Mouse (Mus musculus) liver, embryonic 15.5 days (tissue): ENCODE measurements around the gene Rfx1. TPM values are rescaled to one million over a fixed set of nuclear protein-coding genes. Genes with fewer than 3 reads are reported as not detected.

Experiments used
- ATAC-seq: fragments of 200-750 bp; cut with Nextera tagmentation; 2 replicates; pipeline ENCODE4 v1.8.0; 2017; ENCODE audit warnings: moderate number of reproducible peaks, mild to moderate bottlenecking, moderate library complexity; ENCODE audit not compliant: insufficient read depth
- H3K27ac ChIP-seq: fragments of 300-500 bp; sonication (generic); replicated peaks from 2 replicates; pipeline ENCODE4 v1.5.1; 2015; ENCODE audit warnings: mild to moderate bottlenecking, inconsistent platforms
- H3K27me3 ChIP-seq: fragments of 300-500 bp; sonication (generic); 2 replicates; pipeline ENCODE4 v1.6.1; 2015; ENCODE audit warnings: mild to moderate bottlenecking, inconsistent platforms
- H3K36me3 ChIP-seq: fragments of 300-500 bp; sonication (generic); replicated peaks from 2 replicates; pipeline ENCODE4 v1.6.1; 2015; ENCODE audit warnings: moderate library complexity, mild to moderate bottlenecking, inconsistent platforms
- H3K4me1 ChIP-seq: fragments of 300-500 bp; sonication (generic); replicated peaks from 2 replicates; pipeline ENCODE4 v1.6.1; 2015; ENCODE audit warnings: inconsistent platforms
- H3K4me2 ChIP-seq: fragments of 300-500 bp; sonication (generic); 2 replicates; pipeline ENCODE4 v1.6.1; 2015; ENCODE audit warnings: moderate library complexity, mild to moderate bottlenecking, inconsistent platforms
- H3K4me3 ChIP-seq: fragments of 300-500 bp; sonication (generic); replicated peaks from 2 replicates; pipeline ENCODE4 v1.5.1; 2015; ENCODE audit warnings: mild to moderate bottlenecking, inconsistent platforms
- H3K9ac ChIP-seq: fragments of 300-500 bp; sonication (generic); 2 replicates; pipeline ENCODE4 v1.6.1; 2015; ENCODE audit warnings: moderate library complexity, mild to moderate bottlenecking, inconsistent platforms
- H3K9me3 ChIP-seq: fragments of 300-500 bp; sonication (generic); replicated peaks from 2 replicates; pipeline ENCODE4 v1.6.1; 2016; ENCODE audit warnings: inconsistent platforms
- WGBS: fragments of 180-500 bp; shearing (Covaris S2); methylation state at CpG from one replicate; pipeline ENCODE4 v1.1.7; 2015; ENCODE audit warnings: mixed read lengths; ENCODE audit not compliant: insufficient replicate concordance; 5-methylcytosine and 5-hydroxymethylcytosine counted together
- polyA plus RNA-seq: library from polyadenylated mRNA; unstranded; fragments of >200 nt; fragmentation: Nextera tagmentation; extraction: Ambion mirVana; gene quantifications from 2 replicates; pipeline ENCODE4 v1.2.1, GENCODE M21; 2015

The Rfx1 gene
- polyA plus RNA-seq, 1 experiment from 2014 or later, result 2.4 TPM

DNA sequence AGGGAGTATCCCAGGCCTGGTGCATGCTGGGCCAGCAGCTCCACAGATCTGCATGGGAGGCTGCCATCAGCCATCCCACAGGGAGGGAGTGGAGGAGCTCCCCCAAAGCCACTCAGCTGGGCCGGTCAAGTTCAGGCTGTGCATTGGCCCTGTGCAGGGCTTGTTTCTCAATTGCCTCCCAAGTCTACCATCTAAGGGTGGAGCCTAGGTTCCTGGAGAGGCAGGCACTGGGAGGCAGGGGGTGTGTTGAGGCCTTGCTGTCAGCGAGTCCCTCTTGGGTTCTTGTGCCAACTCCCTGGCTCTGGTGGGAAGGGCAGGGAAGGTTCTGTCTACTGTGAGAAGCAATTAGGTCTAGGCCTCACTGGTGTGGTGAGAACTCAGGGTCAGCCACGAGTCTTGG lies 5.3 kb downstream of the Rfx1 start:
- Histone ChIP-seq H3K4me3 (no peak overlapping the region), H3K4me1 (peaks cover 51% of the 10 kb centered on the region), H3K27me3 (no peaks in the 10 kb centered on the region), H3K9ac (no peak overlapping the region), H3K27ac (no peak overlapping the region), H3K36me3 (no peaks in the 10 kb centered on the region), H3K9me3 (no peaks in the 10 kb centered on the region), H3K4me2 (no peak overlapping the region)
- 48% methylated on average over 3 of the region's 3 CpGs for WGBS
- no peak for ATAC-seq

- H3K4me1 ChIP-seq, result peaks cover 51% of the 10 kb centered on the region
- no peak overlapping the region for H3K4me2 ChIP-seq
- ATAC-seq, result no peak
- no peak overlapping the region for H3K27ac ChIP-seq
- no peak overlapping the region for H3K4me3 ChIP-seq
- no peak overlapping the region for H3K9ac ChIP-seq
- no peaks in the 10 kb centered on the region for H3K27me3 ChIP-seq
- 81% methylated on average over 10 of the region's 10 CpGs for WGBS
- H3K36me3 ChIP-seq, result no peaks in the 10 kb centered on the region
- H3K9me3 ChIP-seq, result no peaks in the 10 kb centered on the region
Observed at GRCm38 (mm10) chr8:84072321-84072720, 5.7 kb downstream of the Rfx1 start.

DNA sequence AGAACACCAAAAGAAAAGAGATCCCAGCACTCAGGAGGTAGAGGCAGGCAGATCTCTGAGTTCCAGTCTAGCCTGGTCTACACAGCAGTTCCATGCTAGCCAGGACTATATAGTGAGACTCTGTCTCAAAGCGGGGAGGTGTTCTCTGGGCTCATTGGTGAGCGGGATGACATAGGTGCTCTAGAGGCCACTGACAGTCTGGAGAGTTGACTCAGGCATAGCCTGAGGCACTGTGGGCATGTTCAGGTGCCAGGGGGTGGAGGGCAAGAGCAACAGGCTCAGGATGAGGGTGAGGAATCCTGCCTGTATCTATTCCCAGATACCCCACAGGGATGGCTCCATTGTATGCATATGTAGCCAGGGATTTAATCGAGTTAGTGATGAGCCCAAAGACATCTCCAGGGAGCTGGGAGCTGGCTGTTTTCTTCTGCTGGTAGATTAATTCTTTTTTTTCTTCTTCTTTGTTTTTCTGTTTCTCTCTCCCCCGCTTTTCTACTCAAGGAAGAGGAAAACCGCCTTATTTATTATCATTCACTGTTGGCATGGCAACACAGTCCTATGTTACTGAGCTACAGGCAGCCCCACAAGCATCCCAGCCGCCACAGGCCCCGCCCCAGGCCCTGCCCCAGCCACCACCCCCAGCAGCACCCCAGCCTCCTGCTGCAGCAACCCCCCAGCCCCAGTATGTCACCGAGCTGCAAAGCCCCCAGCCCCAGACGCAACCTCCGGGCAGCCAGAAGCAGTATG lies 6.8 kb downstream of the Rfx1 start:
- Histone ChIP-seq H3K9ac (no peak overlapping the region), H3K36me3 (no peaks in the 10 kb centered on the region), H3K4me3 (no peak overlapping the region), H3K27ac (no peak overlapping the region), H3K4me1 (peaks cover 40% of the 10 kb centered on the region), H3K27me3 (no peaks in the 10 kb centered on the region), H3K9me3 (no peaks in the 10 kb centered on the region), H3K4me2 (no peak overlapping the region)
- WGBS, result 65% methylated on average over 10 of the region's 10 CpGs
- ATAC-seq, result no peak

DNA sequence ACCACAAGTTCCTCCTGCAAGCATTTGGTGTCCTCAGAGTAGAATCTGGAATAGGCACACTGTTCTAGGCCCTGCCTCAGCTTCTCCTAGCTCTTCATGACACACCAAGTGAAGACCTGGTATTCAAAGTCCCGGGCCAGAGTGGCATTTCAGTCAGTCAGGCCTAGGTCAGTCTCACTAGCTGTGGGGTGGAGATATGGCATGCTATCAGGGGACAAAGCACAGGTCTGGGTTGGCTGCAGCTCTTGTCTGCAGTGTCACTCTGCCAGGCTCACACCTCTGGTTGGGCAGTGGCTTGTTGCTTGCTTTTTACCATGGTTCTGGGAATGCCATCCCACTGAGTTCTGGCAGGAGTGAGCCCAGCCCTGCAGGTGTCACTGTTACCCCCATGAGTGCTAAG lies 9.8 kb downstream of the Rfx1 start:
- Histone ChIP-seq H3K9me3 (no peaks in the 10 kb centered on the region), H3K27me3 (no peaks in the 10 kb centered on the region), H3K36me3 (peaks cover 19% of the 10 kb centered on the region), H3K4me3 (no peak overlapping the region), H3K9ac (no peak overlapping the region), H3K27ac (no peak overlapping the region), H3K4me2 (no peak overlapping the region), H3K4me1 (peaks cover 11% of the 10 kb centered on the region; the same call in 1 of the 2 replicates)
- 41% methylated on average over 1 of the region's 1 CpGs for WGBS
- no peak for ATAC-seq

DNA sequence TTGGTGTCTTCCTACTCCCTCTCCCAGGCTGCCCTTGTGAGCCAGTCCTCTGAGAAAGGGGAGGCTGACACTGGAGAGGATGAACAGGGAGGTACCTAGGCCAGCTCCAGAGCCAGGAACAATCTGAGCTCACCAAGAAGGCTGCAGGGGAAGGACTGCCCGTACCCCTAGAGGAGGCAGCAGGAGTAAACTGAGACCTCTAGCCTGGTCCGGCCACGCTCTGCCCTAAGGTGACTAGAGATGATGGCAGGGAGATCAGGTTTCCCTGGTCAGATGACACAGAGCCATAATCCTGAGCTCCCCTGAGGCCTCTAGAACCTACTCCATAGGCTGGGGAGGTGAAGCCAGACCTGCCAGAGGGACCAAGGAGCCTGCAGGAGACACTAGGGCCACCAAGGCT lies 10.2 kb downstream of the Rfx1 start:
- Histone ChIP-seq H3K4me1 (0 out of 2 replicates have a peak, but pooled peaks cover 7% of the 10 kb centered on the region), H3K27me3 (no peaks in the 10 kb centered on the region), H3K4me2 (no peak overlapping the region), H3K36me3 (peaks cover 20% of the 10 kb centered on the region), H3K9ac (no peak overlapping the region), H3K9me3 (no peaks in the 10 kb centered on the region), H3K4me3 (no peak overlapping the region), H3K27ac (no peak overlapping the region)
- ATAC-seq, result no peak
- 85% methylated on average over 3 of the region's 3 CpGs for WGBS

GRCm38 (mm10) chr8:84079206-84079605 lies 12.6 kb downstream of the Rfx1 start:
- H3K36me3 ChIP-seq, result peaks cover 43% of the 10 kb centered on the region
- H3K4me1 ChIP-seq, result peaks cover 13% of the 10 kb centered on the region; the same call in 1 of the 2 replicates
- 63% methylated on average over 5 of the region's 5 CpGs for WGBS
- H3K27ac ChIP-seq, result no peak overlapping the region
- no peaks in the 10 kb centered on the region for H3K27me3 ChIP-seq
- H3K4me2 ChIP-seq, result no peak overlapping the region
- no peaks in the 10 kb centered on the region for H3K9me3 ChIP-seq
- ATAC-seq, result no peak
- no peak overlapping the region for H3K4me3 ChIP-seq
- no peak overlapping the region for H3K9ac ChIP-seq

DNA sequence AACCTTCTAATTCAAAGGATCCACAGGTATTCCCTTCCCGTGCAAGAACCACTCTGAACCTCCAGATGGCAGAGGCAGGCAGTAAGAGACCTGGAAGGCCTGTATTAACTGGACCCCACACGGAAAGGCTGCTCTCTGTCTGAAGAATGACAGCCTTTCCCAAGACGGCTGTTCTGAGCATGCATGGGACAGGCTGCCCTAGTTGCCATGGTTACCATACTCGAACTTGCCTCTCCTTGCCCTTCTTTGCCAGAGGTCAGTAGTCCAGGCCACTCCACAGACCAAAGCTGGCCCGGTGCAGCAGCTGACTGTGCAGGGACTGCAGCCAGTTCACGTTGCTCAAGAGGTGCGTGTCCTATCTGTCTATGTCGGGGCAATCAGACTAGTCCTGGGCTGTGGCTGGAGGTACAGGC lies 17.2 kb downstream of the Rfx1 start:
- H3K9me3 ChIP-seq, result no peaks in the 10 kb centered on the region
- no peaks in the 10 kb centered on the region for H3K27me3 ChIP-seq
- 62% methylated on average over 8 of the region's 8 CpGs for WGBS
- H3K36me3 ChIP-seq, result peaks cover 60% of the 10 kb centered on the region
- peak; percentile 66 for ATAC-seq
- H3K27ac ChIP-seq, result no peak overlapping the region
- H3K4me1 ChIP-seq, result peaks cover 9% of the 10 kb centered on the region; the same call in 1 of the 2 replicates
- no peak overlapping the region for H3K4me3 ChIP-seq
- no peak overlapping the region for H3K9ac ChIP-seq
- no peak overlapping the region for H3K4me2 ChIP-seq

DNA sequence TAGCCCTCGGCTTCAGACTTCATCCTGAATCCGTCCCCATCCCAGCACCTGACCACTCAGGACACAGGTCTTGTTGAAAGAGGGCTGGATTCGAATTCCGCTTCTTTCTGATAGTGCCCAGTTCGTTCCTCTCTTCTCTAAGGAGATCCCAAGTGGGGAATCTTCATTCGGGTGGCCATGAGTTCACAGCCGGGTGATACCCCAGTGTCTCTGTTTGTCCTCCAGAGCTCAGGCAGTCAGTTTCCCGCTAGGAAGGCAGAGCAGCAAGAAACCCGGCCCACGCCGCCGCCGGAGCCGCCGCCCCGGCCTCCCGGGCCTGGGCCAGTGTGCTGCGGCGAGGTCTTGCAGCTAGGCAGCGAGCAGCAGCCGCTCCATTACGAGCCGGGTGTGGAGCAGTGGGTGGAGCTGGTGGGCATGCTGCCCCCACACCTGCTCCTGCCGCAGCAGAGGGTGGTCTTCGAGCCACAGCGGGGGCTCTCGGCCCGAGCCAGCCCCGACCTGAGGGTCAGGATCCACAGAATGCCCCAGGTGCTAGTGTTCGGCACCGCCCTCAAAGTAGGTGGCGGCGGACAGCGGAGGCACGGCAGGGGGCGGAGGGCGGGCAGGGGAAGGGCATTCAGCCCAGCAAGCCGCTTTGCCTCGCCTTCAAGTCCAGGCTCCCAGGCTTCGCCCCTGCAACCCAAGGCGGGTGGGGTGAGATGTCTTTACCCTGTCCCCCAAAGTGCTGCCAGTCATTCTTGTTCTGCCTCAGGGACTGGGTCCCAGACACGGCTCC lies 17.9 kb downstream of the Rfx1 start:
- Histone ChIP-seq H3K27me3 (no peaks in the 10 kb centered on the region), H3K4me3 (no peak overlapping the region), H3K4me1 (peaks cover 9% of the 10 kb centered on the region; the same call in 1 of the 2 replicates), H3K27ac (no peak overlapping the region), H3K9ac (no peak overlapping the region), H3K36me3 (peaks cover 67% of the 10 kb centered on the region), H3K9me3 (no peaks in the 10 kb centered on the region), H3K4me2 (no peak overlapping the region)
- WGBS, result 81% methylated on average over 42 of the region's 42 CpGs
- ATAC-seq, result no peak

DNA sequence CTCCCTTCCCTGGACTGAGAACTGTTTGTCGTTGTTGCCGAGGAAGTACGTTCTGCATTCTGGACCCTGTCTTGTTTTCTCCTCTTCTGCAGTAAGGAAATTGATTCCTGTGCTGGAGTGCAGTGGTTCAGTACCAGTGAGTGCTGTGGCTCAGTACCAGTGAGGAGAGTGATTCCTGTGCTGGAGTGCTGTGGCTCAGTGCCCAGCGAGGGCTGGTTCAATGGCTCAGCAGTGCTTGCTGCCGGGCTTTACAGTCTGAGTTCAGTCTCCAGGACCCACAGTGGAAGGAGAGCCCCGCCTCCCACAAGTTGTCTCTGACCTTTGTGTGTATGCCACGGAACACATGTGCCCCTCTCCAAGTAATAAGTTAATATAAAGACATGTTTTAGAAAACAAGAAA lies 20.5 kb downstream of the Rfx1 start:
- no peak for ATAC-seq
- H3K4me2 ChIP-seq, result no peak overlapping the region
- peaks cover 6% of the 10 kb centered on the region; the same call in 1 of the 2 replicates for H3K4me1 ChIP-seq
- H3K27ac ChIP-seq, result no peak overlapping the region
- peaks cover 55% of the 10 kb centered on the region for H3K36me3 ChIP-seq
- no peaks in the 10 kb centered on the region for H3K9me3 ChIP-seq
- H3K9ac ChIP-seq, result no peak overlapping the region
- no peak overlapping the region for H3K4me3 ChIP-seq
- 88% methylated on average over 7 of the region's 7 CpGs for WGBS
- H3K27me3 ChIP-seq, result no peaks in the 10 kb centered on the region

DNA sequence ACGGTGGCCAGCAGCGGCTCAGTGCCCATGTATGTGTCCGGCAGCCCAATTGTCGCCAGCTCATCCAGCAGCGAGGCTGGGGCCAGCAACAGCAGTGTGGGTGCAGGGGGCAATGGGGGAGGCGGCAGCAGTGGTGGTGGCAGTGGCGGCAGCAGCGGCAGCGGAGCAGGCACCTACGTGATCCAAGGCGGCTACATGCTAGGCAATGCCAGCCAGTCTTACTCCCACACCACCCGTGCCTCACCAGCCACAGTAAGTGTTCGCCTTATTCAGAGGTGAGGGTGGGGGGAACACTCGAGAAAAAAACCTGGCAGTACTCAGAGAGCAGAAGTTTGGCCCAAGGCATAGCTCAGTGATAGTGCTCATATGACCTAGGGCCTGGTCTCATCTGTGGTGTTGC lies 21.2 kb downstream of the Rfx1 start:
- H3K4me3 ChIP-seq, result no peak overlapping the region
- whole genome bisulfite sequencing, result 84% methylated on average over 14 of the region's 14 CpGs
- H3K9me3 ChIP-seq, result no peaks in the 10 kb centered on the region
- no peak overlapping the region for H3K9ac ChIP-seq
- peaks cover 55% of the 10 kb centered on the region for H3K36me3 ChIP-seq
- H3K4me2 ChIP-seq, result no peak overlapping the region
- H3K4me1 ChIP-seq, result no peaks in the 10 kb centered on the region
- no peak overlapping the region for H3K27ac ChIP-seq
- ATAC-seq, result no peak
- no peaks in the 10 kb centered on the region for H3K27me3 ChIP-seq

DNA sequence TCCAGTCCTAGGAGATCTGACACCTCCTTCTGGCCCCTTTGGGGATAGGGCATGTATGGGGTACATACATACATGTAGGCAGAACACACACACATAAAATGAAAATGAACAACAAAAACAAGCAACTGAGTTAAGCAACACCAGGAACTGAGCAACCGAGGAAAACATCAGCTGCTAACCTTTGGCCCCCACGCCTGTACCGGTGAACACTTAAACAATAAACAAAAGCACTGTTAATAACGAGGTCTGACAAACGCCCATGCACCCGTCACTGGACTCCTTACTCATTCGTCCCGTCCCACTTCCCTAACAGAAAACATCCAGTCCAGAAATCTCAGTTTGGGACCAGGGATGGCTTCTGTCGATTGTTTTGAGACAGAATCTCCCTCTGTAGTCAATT lies 22.6 kb downstream of the Rfx1 start:
- WGBS, result 73% methylated on average over 9 of the region's 9 CpGs
- Histone ChIP-seq H3K9me3 (no peaks in the 10 kb centered on the region), H3K4me2 (no peak overlapping the region), H3K36me3 (peaks cover 56% of the 10 kb centered on the region), H3K27me3 (no peaks in the 10 kb centered on the region), H3K27ac (no peak overlapping the region), H3K4me3 (no peak overlapping the region), H3K9ac (no peak overlapping the region), H3K4me1 (no peaks in the 10 kb centered on the region)
- ATAC-seq, result no peak
